Mouse (Mus musculus) hindbrain, embryonic 15.5 days (tissue): Measurements from ENCODE around the gene Ypel2. TPM values are rescaled to one million over a fixed set of nuclear protein-coding genes. Genes with fewer than 3 reads are reported as not detected.

Experiments used
- ATAC-seq: fragments of 200-750 bp; cut with Nextera tagmentation; 2 replicates; pipeline ENCODE4 v1.8.0; 2017; ENCODE audit warnings: low read depth, moderate number of reproducible peaks, moderate TSS enrichment; ENCODE audit not compliant: low FRiP score
- H3K27ac ChIP-seq: fragments of 300-500 bp; sonication (generic); replicated peaks from 2 replicates; pipeline ENCODE4 v1.5.1; 2015; ENCODE audit warnings: mild to moderate bottlenecking, inconsistent platforms
- H3K27me3 ChIP-seq: fragments of 300-500 bp; sonication (generic); 2 replicates; pipeline ENCODE4 v1.6.1; 2015; ENCODE audit warnings: control low read depth, inconsistent platforms
- H3K36me3 ChIP-seq: fragments of 300-500 bp; sonication (generic); 2 replicates; pipeline ENCODE4 v1.6.1; 2015; ENCODE audit warnings: control low read depth, inconsistent platforms
- H3K4me1 ChIP-seq: fragments of 300-500 bp; sonication (generic); replicated peaks from 2 replicates; pipeline ENCODE4 v1.6.1; 2015; ENCODE audit warnings: control low read depth, inconsistent platforms
- H3K4me2 ChIP-seq: fragments of 300-500 bp; sonication (generic); 2 replicates; pipeline ENCODE4 v1.6.1; 2015; ENCODE audit warnings: moderate library complexity, mild to moderate bottlenecking, inconsistent platforms
- H3K4me3 ChIP-seq: fragments of 300-500 bp; sonication (generic); 2 replicates; pipeline ENCODE4 v1.5.1; 2015; ENCODE audit warnings: mild to moderate bottlenecking, inconsistent platforms
- H3K9ac ChIP-seq: fragments of 300-500 bp; sonication (generic); 2 replicates; pipeline ENCODE4 v1.6.1; 2015; ENCODE audit warnings: inconsistent platforms
- H3K9me3 ChIP-seq: fragments of 300-500 bp; sonication (generic); 2 replicates; pipeline ENCODE4 v1.6.1; 2016; ENCODE audit warnings: control low read depth, inconsistent platforms
- WGBS: fragments of 180-500 bp; shearing (Covaris S2); methylation state at CpG from one replicate; pipeline ENCODE4 v1.1.7; 2015; 5-methylcytosine and 5-hydroxymethylcytosine counted together
- polyA plus RNA-seq: library from polyadenylated mRNA; unstranded; fragments of >200 nt; fragmentation: Nextera tagmentation; extraction: Ambion mirVana; gene quantifications from 2 replicates; pipeline ENCODE4 v1.2.1, GENCODE M21; 2015

Gene Ypel2
- polyA plus RNA-seq, 1 experiment from 2014 or later, result 4.2 TPM

DNA sequence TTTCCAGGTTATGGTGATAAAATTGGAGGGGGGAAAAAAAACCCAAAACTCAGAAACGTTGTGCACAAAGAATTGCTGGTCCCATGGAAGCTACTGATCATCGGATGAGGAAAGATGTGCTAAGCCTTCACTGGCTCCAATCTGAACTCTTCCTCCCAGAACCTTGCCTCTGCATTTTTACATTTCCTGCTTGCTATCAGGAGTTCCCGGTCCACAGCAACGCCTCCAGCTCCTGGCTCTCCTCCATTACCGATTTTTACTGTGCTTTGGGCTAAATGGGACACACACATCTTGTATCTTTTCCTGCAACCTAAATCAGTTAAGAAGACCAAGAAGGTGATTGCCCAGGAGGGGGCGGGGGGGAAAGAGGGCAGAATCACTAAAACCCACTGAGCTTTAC, 54.0 kb downstream of the Ypel2 start:
- 90% methylated on average over 6 of the region's 6 CpGs for WGBS
- Histone ChIP-seq H3K36me3 (no peaks in the 10 kb centered on the region), H3K4me3 (no peak overlapping the region), H3K9ac (no peak overlapping the region), H3K9me3 (no peaks in the 10 kb centered on the region), H3K4me1 (0 out of 2 replicates have a peak, but pooled peaks cover 4% of the 10 kb centered on the region), H3K27ac (no peak overlapping the region), H3K27me3 (no peaks in the 10 kb centered on the region), H3K4me2 (no peak overlapping the region)
- no peak for ATAC-seq

DNA sequence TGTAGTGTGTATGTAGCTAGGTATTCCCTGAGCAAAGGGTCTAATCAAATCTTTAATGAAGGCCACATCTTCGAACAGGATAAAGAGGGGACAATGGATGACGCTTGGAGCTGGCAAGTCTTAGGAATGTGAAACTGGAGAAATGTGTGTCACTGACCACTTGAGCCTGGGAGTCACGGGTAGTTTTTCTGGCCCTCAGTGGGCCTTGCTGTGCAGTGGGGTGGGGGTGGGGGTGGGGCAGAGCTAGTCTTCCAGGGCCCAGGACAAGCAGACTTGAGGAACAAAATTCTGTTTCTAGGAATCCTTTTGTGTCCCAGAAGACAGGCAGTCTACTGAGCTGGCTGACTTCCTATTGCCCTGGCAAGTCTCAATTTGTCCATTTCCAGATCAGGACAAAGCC, 55.0 kb downstream of the Ypel2 start:
- ATAC-seq, result no peak
- Histone ChIP-seq H3K36me3 (no peaks in the 10 kb centered on the region), H3K4me2 (no peak overlapping the region), H3K27me3 (no peaks in the 10 kb centered on the region), H3K9me3 (no peaks in the 10 kb centered on the region), H3K9ac (no peak overlapping the region), H3K27ac (no peak overlapping the region), H3K4me3 (no peak overlapping the region), H3K4me1 (0 out of 2 replicates have a peak, but pooled peaks cover 4% of the 10 kb centered on the region)
- WGBS, result 79% methylated on average over 3 of the region's 3 CpGs

DNA sequence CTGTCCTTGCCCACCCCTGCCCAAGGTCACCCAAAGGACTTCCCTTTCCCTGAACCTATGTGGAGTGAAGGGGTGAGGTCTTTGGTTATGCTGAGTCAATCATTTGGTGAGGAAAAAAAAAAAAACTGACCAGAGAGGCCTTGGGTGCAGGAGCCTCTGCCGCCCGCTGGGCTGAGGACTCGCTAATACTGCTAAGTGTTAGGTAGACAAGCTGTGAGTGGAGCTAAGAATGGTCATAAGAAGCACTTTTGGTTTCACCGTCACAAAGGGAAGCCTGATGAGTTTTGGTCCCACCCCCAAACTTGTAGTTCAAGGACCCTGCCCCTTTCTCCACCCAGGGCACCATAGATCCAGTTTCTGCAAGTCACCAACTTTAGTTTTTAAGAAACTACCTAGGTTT, 55.4 kb downstream of the Ypel2 start:
- 87% methylated on average over 4 of the region's 4 CpGs for WGBS
- H3K9me3 ChIP-seq, result no peaks in the 10 kb centered on the region
- ATAC-seq, result no peak
- no peaks in the 10 kb centered on the region for H3K27me3 ChIP-seq
- H3K36me3 ChIP-seq, result no peaks in the 10 kb centered on the region
- no peak overlapping the region for H3K9ac ChIP-seq
- no peak overlapping the region for H3K4me2 ChIP-seq
- H3K27ac ChIP-seq, result no peak overlapping the region
- H3K4me1 ChIP-seq, result 0 out of 2 replicates have a peak, but pooled peaks cover 4% of the 10 kb centered on the region
- H3K4me3 ChIP-seq, result no peak overlapping the region

DNA sequence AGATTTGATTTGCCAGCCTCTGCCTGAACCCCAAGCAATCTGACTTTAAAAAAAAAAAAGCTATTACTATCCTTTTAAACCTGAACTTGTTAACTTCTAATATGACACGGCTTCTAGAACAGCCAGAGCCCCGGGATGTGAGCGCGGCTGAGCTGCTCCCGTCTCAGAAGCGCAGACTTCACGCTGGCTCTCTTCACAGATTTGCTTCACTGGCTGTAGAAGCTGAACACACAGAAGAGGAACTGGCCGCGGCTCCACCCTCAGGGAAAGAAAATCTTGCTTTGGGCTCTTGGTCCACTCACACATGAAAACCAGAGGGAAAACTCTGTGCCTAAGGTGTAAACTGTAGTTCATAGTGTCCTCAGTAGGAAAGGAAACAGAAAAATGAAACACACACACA, 56.6 kb downstream of the Ypel2 start:
- H3K27ac ChIP-seq, result no peak overlapping the region
- no peak for ATAC-seq
- H3K4me2 ChIP-seq, result no peak overlapping the region
- H3K9me3 ChIP-seq, result no peaks in the 10 kb centered on the region
- H3K9ac ChIP-seq, result no peak overlapping the region
- no peaks in the 10 kb centered on the region for H3K27me3 ChIP-seq
- H3K36me3 ChIP-seq, result no peaks in the 10 kb centered on the region
- H3K4me3 ChIP-seq, result no peak overlapping the region
- 0 out of 2 replicates have a peak, but pooled peaks cover 4% of the 10 kb centered on the region for H3K4me1 ChIP-seq
- WGBS, result 51% methylated on average over 9 of the region's 9 CpGs

DNA sequence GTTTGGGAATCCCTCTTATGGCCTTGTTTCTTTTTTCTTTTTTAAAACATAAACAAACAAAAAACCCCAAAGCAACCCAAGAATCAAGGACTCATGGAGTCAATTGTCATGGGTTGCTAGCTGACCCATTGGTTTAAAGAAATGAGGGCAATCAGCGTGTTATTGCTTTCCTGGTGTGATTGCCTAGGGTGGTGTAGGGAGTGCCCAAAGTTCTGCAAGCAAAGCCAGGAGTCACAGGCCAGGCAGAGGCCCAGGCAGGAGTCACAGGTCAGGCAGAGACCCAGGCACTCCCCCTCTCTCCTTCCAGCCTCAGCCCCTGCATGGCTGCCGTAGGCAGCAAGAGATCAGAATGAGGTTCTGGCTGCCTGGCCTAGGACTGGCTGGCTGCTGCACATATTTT, 58.6 kb downstream of the Ypel2 start:
- Histone ChIP-seq H3K9ac (no peak overlapping the region), H3K4me1 (peaks cover 12% of the 10 kb centered on the region; the same call in 1 of the 2 replicates), H3K36me3 (no peaks in the 10 kb centered on the region), H3K4me2 (no peak overlapping the region), H3K4me3 (no peak overlapping the region), H3K9me3 (no peaks in the 10 kb centered on the region), H3K27me3 (no peaks in the 10 kb centered on the region), H3K27ac (no peak overlapping the region)
- no peak for ATAC-seq
- WGBS, result 58% methylated on average over 2 of the region's 2 CpGs

DNA sequence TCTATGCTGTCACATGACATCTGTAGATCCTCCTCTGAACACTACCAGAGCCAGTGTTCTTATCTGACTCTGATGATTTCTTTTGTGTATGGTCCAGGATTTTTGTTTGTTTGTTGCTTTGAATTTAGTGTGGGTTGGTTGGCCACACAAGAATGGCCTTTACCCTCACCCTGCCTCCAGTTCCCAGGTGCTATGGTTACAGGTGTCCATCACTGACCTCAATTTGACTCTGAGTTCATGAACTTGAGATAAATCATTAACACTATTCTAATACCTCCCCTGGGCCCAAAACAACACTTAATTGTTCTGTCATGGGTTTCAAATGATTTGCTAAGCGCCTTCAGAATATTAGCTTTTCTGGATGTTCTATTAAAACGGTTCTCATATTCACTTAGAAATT, 61.3 kb downstream of the Ypel2 start:
- H3K27ac ChIP-seq, result no peak overlapping the region
- H3K4me1 ChIP-seq, result peaks cover 12% of the 10 kb centered on the region; the same call in 1 of the 2 replicates
- no peaks in the 10 kb centered on the region for H3K9me3 ChIP-seq
- 88% methylated on average over 2 of the region's 2 CpGs for WGBS
- no peak overlapping the region for H3K4me2 ChIP-seq
- H3K4me3 ChIP-seq, result no peak overlapping the region
- no peaks in the 10 kb centered on the region for H3K36me3 ChIP-seq
- no peak overlapping the region for H3K9ac ChIP-seq
- H3K27me3 ChIP-seq, result no peaks in the 10 kb centered on the region
- ATAC-seq, result no peak

DNA sequence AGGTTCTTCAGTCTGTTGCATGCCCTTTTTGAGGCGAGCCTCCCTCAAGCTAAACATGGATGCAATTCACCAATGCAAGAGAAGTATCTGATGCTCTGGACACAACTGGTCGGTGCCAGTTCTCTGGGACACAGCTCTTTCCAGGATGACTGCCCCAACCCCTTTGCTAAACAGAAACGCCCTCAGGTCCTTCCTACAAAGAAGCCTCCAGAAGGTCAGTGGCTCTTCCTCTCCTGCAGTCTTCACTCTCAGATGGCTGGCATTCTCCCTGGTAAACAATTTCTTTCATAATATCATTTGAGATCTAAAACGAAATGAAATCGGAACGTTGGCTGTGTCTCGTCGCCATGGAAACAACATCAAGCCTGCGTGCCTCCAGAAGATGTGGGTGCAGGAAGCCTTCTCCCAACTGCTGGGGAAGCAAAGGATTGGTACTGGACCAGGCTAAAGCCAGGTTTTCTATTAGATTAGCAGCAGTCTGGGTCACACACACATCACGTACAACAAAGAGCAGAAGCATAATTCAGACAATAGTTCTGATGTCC, 62.8 kb downstream of the Ypel2 start:
- Histone ChIP-seq H3K4me1 (peaks cover 8% of the 10 kb centered on the region; the same call in 1 of the 2 replicates), H3K36me3 (no peaks in the 10 kb centered on the region), H3K27me3 (no peaks in the 10 kb centered on the region), H3K4me2 (no peak overlapping the region), H3K9ac (no peak overlapping the region), H3K4me3 (no peak overlapping the region), H3K27ac (peak overlapping the region; percentile 61), H3K9me3 (no peaks in the 10 kb centered on the region)
- WGBS, result 51% methylated on average over 10 of the region's 10 CpGs
- ATAC-seq, result no peak

DNA sequence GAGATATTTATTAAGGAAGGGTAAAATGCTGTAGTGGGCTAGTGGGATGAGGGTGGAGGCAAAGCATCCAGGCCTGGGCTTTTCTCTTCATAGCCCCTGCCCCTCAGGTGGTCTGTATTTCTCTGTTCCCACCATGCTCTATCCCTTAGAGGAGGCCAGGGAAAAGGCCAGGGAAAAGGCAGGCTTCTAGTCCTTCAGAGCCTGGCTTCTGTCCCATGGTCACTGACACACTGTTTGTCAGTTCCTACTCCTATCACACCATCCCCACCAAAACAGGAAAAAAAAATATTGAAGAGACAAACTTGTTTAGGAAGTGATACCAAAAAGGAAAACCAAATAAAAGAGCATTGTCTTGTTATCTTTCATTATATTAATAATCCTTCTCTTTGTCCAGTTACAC, 63.5 kb downstream of the Ypel2 start:
- Histone ChIP-seq H3K27ac (no peak overlapping the region), H3K27me3 (no peaks in the 10 kb centered on the region), H3K9me3 (no peaks in the 10 kb centered on the region), H3K36me3 (no peaks in the 10 kb centered on the region), H3K4me3 (no peak overlapping the region), H3K4me2 (no peak overlapping the region), H3K4me1 (peaks cover 8% of the 10 kb centered on the region; the same call in 1 of the 2 replicates), H3K9ac (no peak overlapping the region)
- no peak for ATAC-seq

DNA sequence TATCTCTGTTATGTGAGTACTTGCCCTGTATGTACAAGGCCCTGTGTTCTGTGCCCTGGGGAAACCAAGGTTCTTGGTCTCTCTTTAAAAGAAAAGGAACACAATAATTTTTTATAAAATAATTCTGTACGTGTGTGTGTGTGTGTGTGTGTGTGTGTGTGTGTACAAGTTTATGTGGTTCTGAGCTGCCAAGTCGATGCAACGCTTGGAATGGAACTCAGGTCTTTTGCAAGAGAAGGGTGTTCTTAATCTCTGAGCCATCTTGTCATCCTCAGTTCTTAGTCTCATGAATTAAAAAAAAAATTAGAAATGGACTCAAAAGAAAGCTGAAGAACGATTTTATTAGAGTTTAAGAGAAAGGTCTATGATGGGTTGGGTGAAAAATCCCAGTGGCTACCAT, 64.0 kb downstream of the Ypel2 start:
- 79% methylated on average over 4 of the region's 4 CpGs for WGBS

DNA sequence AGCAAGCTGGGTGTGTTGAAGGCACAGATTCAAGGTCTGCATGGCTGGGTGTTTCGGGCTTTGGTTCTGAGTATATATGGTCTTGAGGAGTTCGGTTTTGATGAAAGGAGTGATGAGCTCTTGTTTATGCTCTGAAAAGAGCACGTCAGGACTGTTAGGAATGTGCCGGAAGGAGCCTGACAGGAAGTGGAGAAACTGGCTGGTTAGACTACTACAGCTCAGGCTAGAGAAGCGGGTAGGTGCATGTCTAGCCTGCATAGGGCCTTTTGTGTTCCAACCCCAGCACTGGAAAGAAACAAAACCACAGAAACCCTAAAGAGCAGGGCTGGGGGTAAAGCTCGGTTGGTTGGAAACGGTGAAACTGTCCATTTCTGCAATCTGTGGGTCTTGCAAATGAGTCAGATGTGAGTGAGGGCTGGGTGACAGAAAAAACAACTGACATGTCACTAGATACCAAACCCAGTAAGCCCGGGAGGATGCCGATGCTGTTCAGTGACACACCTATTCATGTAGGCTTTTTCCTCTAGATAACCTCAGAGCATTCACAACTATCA, 68.3 kb downstream of the Ypel2 start:
- H3K4me3 ChIP-seq, result no peak overlapping the region
- no peak overlapping the region for H3K27ac ChIP-seq
- no peaks in the 10 kb centered on the region for H3K27me3 ChIP-seq
- H3K36me3 ChIP-seq, result no peaks in the 10 kb centered on the region
- no peaks in the 10 kb centered on the region for H3K9me3 ChIP-seq
- no peak overlapping the region for H3K4me2 ChIP-seq
- WGBS, result 89% methylated on average over 9 of the region's 9 CpGs
- no peak overlapping the region for H3K9ac ChIP-seq
- ATAC-seq, result no peak
- peaks cover 8% of the 10 kb centered on the region for H3K4me1 ChIP-seq

More for the DNA sequence above, 64.0 kb downstream of the Ypel2 start:
- H3K36me3 ChIP-seq, result no peaks in the 10 kb centered on the region
- no peak overlapping the region for H3K9ac ChIP-seq
- H3K9me3 ChIP-seq, result no peaks in the 10 kb centered on the region
- H3K4me2 ChIP-seq, result no peak overlapping the region
- H3K27me3 ChIP-seq, result no peaks in the 10 kb centered on the region
- no peak for ATAC-seq
- no peak overlapping the region for H3K27ac ChIP-seq
- H3K4me1 ChIP-seq, result peaks cover 8% of the 10 kb centered on the region; the same call in 1 of the 2 replicates
- H3K4me3 ChIP-seq, result no peak overlapping the region

DNA sequence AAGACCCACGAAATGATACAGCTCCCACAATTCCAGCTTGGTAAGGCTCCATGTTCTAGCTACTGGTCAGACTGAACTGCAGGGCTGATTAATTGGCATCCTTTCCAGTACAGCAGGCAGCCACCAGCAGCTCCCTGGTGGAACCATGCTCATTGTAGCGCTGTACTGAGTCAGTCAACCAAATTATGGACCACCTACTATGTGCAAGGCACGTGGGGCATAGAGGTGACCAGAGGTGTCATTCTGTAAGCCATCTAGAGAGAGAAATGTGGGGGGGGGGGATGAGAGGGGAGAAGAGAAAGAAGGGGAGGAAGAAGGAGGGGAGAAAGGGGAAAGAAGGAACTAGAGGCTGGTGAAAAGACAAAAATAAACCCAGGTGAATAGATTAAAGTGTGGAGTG, 68.9 kb downstream of the Ypel2 start:
- no peak for ATAC-seq
- H3K4me3 ChIP-seq, result no peak overlapping the region
- 66% methylated on average over 3 of the region's 3 CpGs for WGBS

DNA sequence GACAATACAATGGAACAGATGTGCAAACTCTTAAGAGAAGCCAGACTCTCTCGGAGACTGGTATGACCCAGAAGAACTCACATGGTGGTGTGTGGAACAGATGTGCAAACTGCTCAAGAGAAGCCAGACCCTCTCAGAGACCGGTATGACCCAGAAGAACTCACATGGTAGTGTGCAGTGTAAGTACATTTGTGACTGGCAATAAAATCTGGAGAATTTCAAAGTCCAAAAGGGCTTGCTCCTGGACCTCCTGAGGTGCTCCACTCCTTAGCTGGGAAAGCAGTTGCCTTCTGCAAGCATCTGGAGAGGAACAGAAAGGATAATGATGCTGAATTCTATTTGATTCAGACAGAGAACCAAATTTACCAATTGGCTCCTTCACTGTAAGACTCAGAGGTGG, 69.9 kb downstream of the Ypel2 start:
- no peaks in the 10 kb centered on the region for H3K9me3 ChIP-seq
- WGBS, result 57% methylated on average over 2 of the region's 2 CpGs

More for the DNA sequence above, 68.9 kb downstream of the Ypel2 start:
- Histone ChIP-seq H3K9me3 (no peaks in the 10 kb centered on the region), H3K27me3 (no peaks in the 10 kb centered on the region), H3K36me3 (no peaks in the 10 kb centered on the region), H3K9ac (no peak overlapping the region), H3K4me1 (peaks cover 10% of the 10 kb centered on the region), H3K27ac (no peak overlapping the region), H3K4me2 (no peak overlapping the region)

DNA sequence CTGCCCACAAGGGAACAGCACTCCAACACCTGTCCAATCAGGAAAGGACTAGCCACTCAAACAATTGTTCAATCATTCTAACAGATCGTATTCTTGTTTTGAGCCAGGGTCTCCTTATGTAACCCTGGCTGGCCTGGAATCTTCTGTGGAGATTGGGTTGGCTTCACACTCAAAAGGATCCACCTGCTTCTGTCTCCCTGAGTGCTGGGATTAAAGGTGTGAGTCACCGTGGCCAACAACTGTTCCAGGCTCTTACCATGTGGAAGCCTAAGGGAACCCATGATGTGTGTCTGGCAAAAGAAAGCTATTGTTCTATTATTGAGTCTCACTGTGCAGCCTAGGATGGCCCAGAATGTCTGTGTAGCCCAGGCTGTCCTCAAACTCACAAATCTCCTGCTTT, 71.5 kb downstream of the Ypel2 start:
- Histone ChIP-seq H3K4me1 (peaks cover 10% of the 10 kb centered on the region), H3K36me3 (no peaks in the 10 kb centered on the region), H3K9ac (no peak overlapping the region), H3K4me2 (no peak overlapping the region), H3K27ac (no peak overlapping the region), H3K4me3 (no peak overlapping the region), H3K9me3 (no peaks in the 10 kb centered on the region), H3K27me3 (no peaks in the 10 kb centered on the region)
- 91% methylated on average over 2 of the region's 2 CpGs for WGBS
- no peak for ATAC-seq

More for the DNA sequence above, 69.9 kb downstream of the Ypel2 start:
- ATAC-seq, result no peak
- Histone ChIP-seq H3K27ac (no peak overlapping the region), H3K9ac (no peak overlapping the region), H3K27me3 (no peaks in the 10 kb centered on the region), H3K4me2 (no peak overlapping the region), H3K36me3 (no peaks in the 10 kb centered on the region), H3K4me1 (peaks cover 10% of the 10 kb centered on the region), H3K4me3 (no peak overlapping the region)
